In genomic region chr7:84382346-84382745, GRCm38 (mm10) we compare ENCODE assay signal across 18 mouse cellular contexts. TPM values are rescaled to one million over a fixed set of nuclear protein-coding genes. Genes with fewer than 3 reads are reported as not detected.
"Had no signal": no experiment of that assay in that cellular context is flagged by ENCODE, and none has a peak within 500 bp of the region (broad histone marks: within the 10 kb centered on the region; RNA-seq: fewer than 3 reads in every experiment).

No protein-coding gene starts in this region.

- H3K36me3 ChIP-seq: liver, embryonic 15.5 days; lung, embryonic 15.5 days; midbrain, embryonic 12.5 days; neural tube, embryonic 12.5 days; stomach, embryonic 15.5 days had no signal

- H3K27ac ChIP-seq: liver, embryonic 15.5 days; lung, embryonic 15.5 days; macrophage; midbrain, embryonic 12.5 days; neural tube, embryonic 12.5 days; stomach, embryonic 15.5 days; stomach, postnatal 0 days had no signal

- H3K4me3 ChIP-seq: liver, embryonic 15.5 days; lung, embryonic 15.5 days; megakaryocyte, embryonic 14.5 days; midbrain, embryonic 12.5 days; neural tube, embryonic 12.5 days; stomach, embryonic 15.5 days had no signal

- H3K27me3 ChIP-seq: liver, embryonic 15.5 days; lung, embryonic 15.5 days; megakaryocyte, embryonic 14.5 days; midbrain, embryonic 12.5 days; neural tube, embryonic 12.5 days; stomach, embryonic 15.5 days had no signal

- H3K9ac ChIP-seq: liver, embryonic 15.5 days; liver, postnatal 0 days; lung, embryonic 15.5 days; midbrain, embryonic 12.5 days; neural tube, embryonic 12.5 days; stomach, embryonic 15.5 days had no signal

- H3K4me1 ChIP-seq: liver, embryonic 15.5 days; lung, embryonic 15.5 days; stomach, embryonic 15.5 days had no signal

- DNase-seq: liver, postnatal 0 days; lung, adult 2 months; lung, postnatal 14 days; lung, postnatal 36 days; right cerebral cortex, postnatal 14 days; thymus, adult 2 months; thymus, postnatal 25 days; thymus, postnatal 4 days had no signal

- ATAC-seq: liver, postnatal 0 days; lung, postnatal 0 days; midbrain, embryonic 16.5 days had no signal

- H3K4me2 ChIP-seq: liver, embryonic 15.5 days; lung, embryonic 15.5 days; midbrain, embryonic 12.5 days; neural tube, embryonic 12.5 days; stomach, embryonic 15.5 days had no signal

- H3K9me3 ChIP-seq: liver, embryonic 15.5 days; lung, embryonic 15.5 days; megakaryocyte, embryonic 14.5 days; midbrain, embryonic 12.5 days; neural tube, embryonic 12.5 days; stomach, embryonic 15.5 days had no signal

RNA-seq across cellular contexts. Expression of gene Arnt2, which starts 27.6 kb away (rescaled TPM):
- polyA plus RNA-seq: liver, postnatal 0 days had no signal
